Mouse (Mus musculus) kidney, postnatal 0 days (tissue): ENCODE data around the gene Tmem132c. TPM values are rescaled to one million over a fixed set of nuclear protein-coding genes. Genes with fewer than 3 reads are reported as not detected.

ENCODE experiments used
- ATAC-seq: fragments of 200-750 bp; cut with Nextera tagmentation; replicated peaks from 2 replicates; pipeline ENCODE4 v1.8.0; 2017; ENCODE audit warnings: low read depth, moderate number of reproducible peaks, moderate TSS enrichment, moderate library complexity; ENCODE audit not compliant: low FRiP score
- DNase-seq: peaks from one replicate; pipeline ENCODE4 v3.0.0-alpha.2; 2016; ENCODE audit warnings: low spot score
- H3K27ac ChIP-seq: fragments of 300-500 bp; sonication (generic); 2 replicates; pipeline ENCODE4 v1.5.1; 2014; ENCODE audit warnings: mild to moderate bottlenecking
- H3K27me3 ChIP-seq: fragments of 300-500 bp; sonication (generic); 2 replicates; pipeline ENCODE4 v1.6.1; 2014; ENCODE audit warnings: low read length, mixed read lengths; ENCODE audit not compliant: insufficient read depth
- H3K36me3 ChIP-seq: fragments of 300-500 bp; sonication (generic); 2 replicates; pipeline ENCODE4 v1.6.1; 2014; ENCODE audit warnings: low read length, mixed read lengths; ENCODE audit not compliant: insufficient read depth
- H3K4me1 ChIP-seq: fragments of 300-500 bp; sonication (generic); replicated peaks from 2 replicates; pipeline ENCODE4 v1.6.1; 2014; ENCODE audit warnings: antibody characterized with exemption, low read length, mixed read lengths; ENCODE audit not compliant: insufficient read depth
- H3K4me2 ChIP-seq: fragments of 300-500 bp; sonication (generic); 2 replicates; pipeline ENCODE4 v1.6.1; 2014; ENCODE audit warnings: mild to moderate bottlenecking, low read length, moderate library complexity, mixed read lengths
- H3K4me3 ChIP-seq: fragments of 300-500 bp; sonication (generic); replicated peaks from 2 replicates; pipeline ENCODE4 v1.5.1; 2014; ENCODE audit warnings: low read depth, low read length
- H3K9ac ChIP-seq: fragments of 300-500 bp; sonication (generic); 2 replicates; pipeline ENCODE4 v1.6.1; 2014; ENCODE audit warnings: low read depth, low read length
- H3K9me3 ChIP-seq: fragments of 300-500 bp; sonication (generic); replicated peaks from 2 replicates; pipeline ENCODE4 v1.6.1; 2016; ENCODE audit warnings: low read length, inconsistent platforms, mixed read lengths
- CTCF ChIP-seq: IDR thresholded peaks from 2 replicates; pipeline ENCODE4 v1.5.1; 2016; ENCODE audit warnings: antibody characterized with exemption, low read depth, mild to moderate bottlenecking, moderate library complexity
- WGBS: fragments of 180-500 bp; shearing (Covaris S2); extraction: QIAGEN DNeasy Blood & Tissue Kit; methylation state at CpG from one replicate; pipeline ENCODE4 v1.1.7; 2014; 5-methylcytosine and 5-hydroxymethylcytosine counted together
- polyA plus RNA-seq: library from polyadenylated mRNA; unstranded; fragments of >200 nt; fragmentation: Nextera tagmentation; extraction: Ambion mirVana; gene quantifications from 2 replicates; pipeline ENCODE4 v1.2.1, GENCODE M21; 2015

Tmem132c gene
- polyA plus RNA-seq, 1 experiment from 2014 or later = 0.75 TPM

DNA sequence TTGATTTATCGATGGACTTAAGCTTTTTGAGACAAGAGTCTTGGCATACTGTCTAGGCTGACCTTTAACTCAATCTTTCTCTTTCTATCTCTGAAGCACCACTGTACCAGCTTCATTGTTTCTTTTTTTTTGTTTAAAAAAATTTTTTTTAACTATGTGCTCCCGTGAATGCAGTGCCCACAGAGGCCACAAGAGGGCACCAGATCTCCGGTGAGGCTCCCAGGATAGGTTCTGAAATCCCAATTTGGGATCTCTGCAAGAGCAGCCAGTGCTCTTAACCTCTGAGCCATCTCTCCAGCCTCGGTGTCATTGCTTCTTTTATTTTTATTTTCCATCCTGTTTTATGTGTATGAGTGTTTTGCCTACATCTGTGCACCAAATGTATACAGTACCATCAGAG is 197.0 kb downstream of the Tmem132c start:
- Histone ChIP-seq H3K36me3 (no peaks in the 10 kb centered on the region), H3K4me3 (no peak overlapping the region), H3K4me2 (no peak overlapping the region), H3K4me1 (no peaks in the 10 kb centered on the region), H3K9ac (no peak overlapping the region), H3K9me3 (no peaks in the 10 kb centered on the region), H3K27ac (no peak overlapping the region), H3K27me3 (no peaks in the 10 kb centered on the region)
- ATAC-seq (no peak), DNase-seq (no peak)
- no peak; the same call in 1 of the 2 replicates for TF ChIP-seq CTCF
- WGBS = 89% methylated on average over 4 of the region's 4 CpGs

DNA sequence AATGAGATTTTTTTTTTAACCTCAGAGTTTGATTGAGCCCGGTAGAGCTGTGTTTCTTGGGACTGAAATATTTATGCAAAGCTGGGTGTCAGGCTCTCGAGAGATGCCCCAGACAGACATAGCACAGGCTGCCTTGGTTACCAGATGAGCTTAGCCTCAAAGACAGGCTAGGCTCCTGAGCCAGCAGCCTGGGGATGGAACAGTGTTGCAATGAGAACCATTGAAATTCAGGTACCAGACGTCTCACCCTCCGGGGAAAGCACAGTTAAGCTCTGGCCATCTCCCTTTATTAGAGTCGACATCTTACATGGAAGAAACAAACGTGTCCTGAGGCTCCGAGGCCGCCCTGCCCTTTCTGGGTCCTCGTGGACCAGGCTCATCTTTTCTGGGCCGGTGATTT is 200.4 kb downstream of the Tmem132c start:
- Histone ChIP-seq H3K9me3 (no peaks in the 10 kb centered on the region), H3K9ac (no peak overlapping the region), H3K4me1 (no peaks in the 10 kb centered on the region), H3K27me3 (no peaks in the 10 kb centered on the region), H3K4me3 (no peak overlapping the region), H3K27ac (no peak overlapping the region), H3K36me3 (no peaks in the 10 kb centered on the region), H3K4me2 (no peak overlapping the region)
- no peak for ATAC-seq
- DNase-seq = no peak
- WGBS = 68% methylated on average over 10 of the region's 10 CpGs
- TF ChIP-seq CTCF = no peak

DNA sequence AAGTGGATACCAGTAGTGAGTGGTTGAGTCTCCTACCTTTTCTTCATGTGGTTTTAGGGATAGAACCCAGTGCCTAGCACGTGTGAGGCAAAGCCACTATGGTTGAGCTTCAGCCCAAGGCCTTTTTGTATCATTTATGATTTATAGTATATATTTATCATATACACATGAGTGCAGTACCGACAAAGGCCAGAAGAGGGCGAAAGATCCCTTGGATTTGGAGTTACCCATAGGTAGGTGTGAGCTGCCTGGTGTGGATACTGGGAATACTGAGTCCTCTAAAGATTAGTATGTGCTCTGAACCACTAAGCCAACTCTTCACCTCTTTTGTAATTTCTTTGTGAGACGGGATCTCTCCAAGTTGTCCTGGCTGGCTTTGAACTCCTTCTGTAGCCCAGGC is 212.0 kb downstream of the Tmem132c start:
- no peak overlapping the region for H3K4me2 ChIP-seq
- no peak overlapping the region for H3K27ac ChIP-seq
- H3K4me1 ChIP-seq = no peaks in the 10 kb centered on the region
- H3K27me3 ChIP-seq = no peaks in the 10 kb centered on the region
- H3K4me3 ChIP-seq = no peak overlapping the region
- ATAC-seq (no peak), DNase-seq (peak; percentile 19)
- H3K36me3 ChIP-seq = no peaks in the 10 kb centered on the region
- WGBS = 31% methylated on average over 4 of the region's 4 CpGs
- H3K9me3 ChIP-seq = no peaks in the 10 kb centered on the region
- peak; percentile 66 for TF ChIP-seq CTCF
- H3K9ac ChIP-seq = no peak overlapping the region

DNA sequence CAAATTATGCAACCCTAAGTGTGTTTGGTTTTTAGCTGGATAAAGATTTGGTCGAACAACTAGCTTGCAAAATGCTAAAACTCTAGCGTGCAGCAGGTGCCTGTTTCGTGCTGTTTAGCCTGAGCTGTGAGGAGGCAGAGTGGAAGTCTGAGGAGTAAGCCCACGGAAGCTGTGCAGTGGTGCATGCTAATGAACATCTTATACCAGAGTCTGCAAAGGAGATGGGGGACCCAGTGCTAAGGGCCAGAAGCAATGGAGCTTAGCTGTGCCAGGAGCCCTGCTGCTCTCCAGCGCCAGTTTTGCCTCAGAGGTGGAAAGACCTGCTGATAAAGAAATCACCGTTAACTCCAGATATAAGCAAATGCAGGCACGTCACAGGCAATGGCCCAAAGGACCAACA is 212.5 kb downstream of the Tmem132c start:
- Histone ChIP-seq H3K4me2 (no peak overlapping the region), H3K27me3 (no peaks in the 10 kb centered on the region), H3K9me3 (no peaks in the 10 kb centered on the region), H3K4me3 (no peak overlapping the region), H3K4me1 (no peaks in the 10 kb centered on the region), H3K9ac (no peak overlapping the region), H3K27ac (no peak overlapping the region), H3K36me3 (no peaks in the 10 kb centered on the region)
- no peak for ATAC-seq
- no peak for DNase-seq
- WGBS = 64% methylated on average over 7 of the region's 7 CpGs
- no peak for TF ChIP-seq CTCF

DNA sequence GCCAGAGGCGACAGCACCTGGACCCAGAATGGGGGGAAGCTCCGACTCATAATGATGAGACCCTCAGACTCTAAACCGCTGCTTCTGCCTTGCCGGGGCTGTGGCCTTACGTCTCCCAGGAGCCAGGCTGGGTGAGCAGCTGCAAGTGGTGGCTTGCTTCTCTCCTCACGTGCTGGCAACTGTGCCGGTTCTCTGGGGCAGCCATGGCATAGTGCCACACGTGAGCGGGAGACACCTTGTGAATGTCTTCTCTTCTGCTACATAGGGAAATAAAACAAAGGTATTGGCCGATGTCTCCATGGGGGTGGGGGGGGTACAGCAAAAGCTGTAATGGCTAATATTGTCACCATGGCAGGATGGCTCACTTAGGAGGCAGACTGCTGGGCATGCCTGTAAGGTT is 214.5 kb downstream of the Tmem132c start:
- H3K4me1 ChIP-seq = no peaks in the 10 kb centered on the region
- no peak for ATAC-seq
- 91% methylated on average over 10 of the region's 10 CpGs for WGBS
- H3K27me3 ChIP-seq = no peaks in the 10 kb centered on the region
- no peak overlapping the region for H3K9ac ChIP-seq
- no peak overlapping the region for H3K4me3 ChIP-seq
- no peaks in the 10 kb centered on the region for H3K9me3 ChIP-seq
- H3K4me2 ChIP-seq = no peak overlapping the region
- no peak for TF ChIP-seq CTCF
- H3K36me3 ChIP-seq = no peaks in the 10 kb centered on the region
- H3K27ac ChIP-seq = no peak overlapping the region
- DNase-seq = no peak

DNA sequence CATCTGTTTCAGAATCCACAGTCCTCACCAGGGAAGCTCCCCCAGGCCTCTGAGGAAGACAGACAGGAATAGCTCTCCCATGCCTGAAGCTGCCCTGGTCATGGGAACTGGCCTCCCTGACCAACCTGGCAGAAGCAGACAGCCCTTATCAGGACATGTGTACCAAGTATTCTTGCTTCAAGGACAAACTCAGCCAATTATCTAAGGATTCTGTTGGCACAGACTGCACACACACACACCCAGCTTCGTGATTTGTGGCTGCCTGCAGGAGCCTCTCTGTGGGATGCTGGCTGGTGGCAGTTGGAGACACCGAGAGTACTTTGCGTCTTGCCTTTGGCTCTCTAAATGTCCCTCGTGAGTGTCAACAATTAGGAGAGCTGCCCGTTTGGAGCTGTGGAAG is 226.5 kb downstream of the Tmem132c start:
- H3K36me3 ChIP-seq = no peaks in the 10 kb centered on the region
- no peak overlapping the region for H3K4me3 ChIP-seq
- no peak overlapping the region for H3K4me2 ChIP-seq
- DNase-seq (no peak), ATAC-seq (no peak)
- H3K9ac ChIP-seq = no peak overlapping the region
- H3K27me3 ChIP-seq = no peaks in the 10 kb centered on the region
- no peak overlapping the region for H3K27ac ChIP-seq
- no peaks in the 10 kb centered on the region for H3K4me1 ChIP-seq
- no peak for TF ChIP-seq CTCF
- 25% methylated on average over 5 of the region's 5 CpGs for WGBS
- H3K9me3 ChIP-seq = no peaks in the 10 kb centered on the region

DNA sequence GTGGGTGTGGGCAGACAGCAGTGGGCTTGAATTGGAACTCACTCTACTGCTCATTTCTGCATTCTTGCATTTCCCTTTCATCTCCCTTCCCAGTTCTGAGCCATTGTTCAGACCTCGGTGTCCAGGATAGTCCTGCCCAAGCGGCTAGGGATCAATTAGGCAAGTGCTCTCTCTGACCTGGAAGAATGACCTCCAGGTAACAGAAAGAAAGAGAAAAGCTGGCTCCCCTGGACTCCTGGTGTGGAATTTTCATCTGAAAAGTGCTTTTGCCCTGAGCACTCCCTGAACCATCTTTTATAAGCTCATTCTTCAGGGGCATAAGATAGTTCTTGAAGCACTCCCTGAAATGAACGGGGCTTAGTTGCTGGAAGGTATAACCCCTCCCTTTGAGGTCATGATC is 228.7 kb downstream of the Tmem132c start:
- Histone ChIP-seq H3K9ac (no peak overlapping the region), H3K4me1 (no peaks in the 10 kb centered on the region), H3K27ac (no peak overlapping the region), H3K4me2 (no peak overlapping the region), H3K9me3 (no peaks in the 10 kb centered on the region), H3K36me3 (no peaks in the 10 kb centered on the region), H3K27me3 (no peaks in the 10 kb centered on the region), H3K4me3 (no peak overlapping the region)
- ATAC-seq (no peak), DNase-seq (no peak)
- 39% methylated on average over 3 of the region's 3 CpGs for WGBS
- TF ChIP-seq CTCF = no peak
